Mouse (Mus musculus): Measurements from ENCODE around the gene Elmo2. TPM values are rescaled to one million over a fixed set of nuclear protein-coding genes. Genes with fewer than 3 reads are reported as not detected.
A peak's percentile ranks its signal among the peaks of the same experiment; 100 is the strongest.

Gene Elmo2
- total RNA-seq, 2 experiments from 2014 or later = 179 to 195 TPM

GRCm38 (mm10) chr2:165288315-165289031, 37.8 kb downstream of the Elmo2 start:
- peak; percentile 92 to 93 for DNase-seq

GRCm38 (mm10) chr2:165287202-165287984, 38.9 kb downstream of the Elmo2 start, which contains the start of gene Slc35c2:
Slc35c2 (minus strand) TSS chr2:165287869.
- peak; percentile 95 to 97 for DNase-seq

GRCm38 (mm10) chr2:165286361-165287201, 39.7 kb downstream of the Elmo2 start:
- DNase-seq = peak in 1 of 2 experiments; percentile 56

- DNase-seq = no peak
Measured at GRCm38 (mm10) chr2:165285621-165286020, 40.7 kb downstream of the Elmo2 start.

- DNase-seq = no peak
Measured at GRCm38 (mm10) chr2:165285034-165285433, 41.2 kb downstream of the Elmo2 start.

GRCm38 (mm10) chr2:165284377-165284776, 41.9 kb downstream of the Elmo2 start:
- no peak for DNase-seq

GRCm38 (mm10) chr2:165283644-165284043, 42.6 kb downstream of the Elmo2 start:
- DNase-seq = no peak

- no peak for DNase-seq
Measured at GRCm38 (mm10) chr2:165281779-165282311, 44.4 kb downstream of the Elmo2 start.

- no peak for DNase-seq
Measured at GRCm38 (mm10) chr2:165279351-165279750, 46.9 kb downstream of the Elmo2 start.

DNA sequence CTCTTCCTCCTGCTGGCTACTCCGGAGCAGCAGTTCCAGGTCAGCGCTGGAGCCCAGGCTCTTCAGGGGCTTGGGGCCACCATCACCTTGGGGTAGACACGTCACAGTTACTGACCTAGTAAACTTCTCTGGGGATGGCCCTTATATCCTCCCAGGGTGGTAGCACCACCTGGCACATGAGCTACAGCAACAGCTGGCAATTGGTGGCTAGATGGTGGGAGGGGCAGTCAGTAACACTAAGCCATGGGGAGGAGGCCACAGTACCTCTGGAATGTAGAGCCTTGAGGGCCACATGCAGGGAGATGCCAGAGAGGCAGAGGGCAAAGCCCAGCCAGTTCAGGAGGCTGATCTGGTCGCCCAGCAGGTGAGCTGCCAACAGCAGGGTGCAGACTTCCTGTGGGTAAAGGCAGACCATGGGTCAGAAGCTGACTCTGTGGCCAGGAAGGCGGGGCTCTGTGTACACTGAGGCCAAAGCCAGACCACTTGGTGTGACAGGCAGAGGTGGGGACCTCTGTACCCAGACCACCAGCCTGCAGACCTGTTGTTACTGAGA, 49.0 kb downstream of the Elmo2 start:
- no peak for DNase-seq

DNA sequence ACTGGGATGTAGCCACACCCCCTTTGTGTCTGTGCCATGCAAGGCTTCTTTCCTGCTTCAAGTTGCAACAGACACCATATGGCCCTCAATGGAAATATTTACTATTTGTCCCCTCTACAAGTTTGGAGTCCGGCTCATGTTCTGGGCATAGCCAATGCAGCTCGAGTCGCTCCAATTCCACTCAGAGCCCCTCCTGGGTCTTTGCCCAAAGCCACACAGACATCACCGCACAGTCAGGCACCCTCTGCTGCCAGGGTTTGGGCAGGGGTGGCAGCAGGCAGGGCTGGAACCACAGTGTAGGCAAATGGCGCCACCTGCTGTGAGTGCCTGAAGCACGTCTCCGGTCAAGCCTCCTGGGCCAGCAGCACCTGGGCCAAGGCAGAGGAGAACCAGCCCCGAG, 50.5 kb downstream of the Elmo2 start:
- DNase-seq = peak; percentile 76 to 77

GRCm38 (mm10) chr2:165275124-165275640, 51.1 kb downstream of the Elmo2 start:
- DNase-seq = no peak

- no peak for DNase-seq
Measured at GRCm38 (mm10) chr2:165273589-165273988, 52.7 kb downstream of the Elmo2 start.

DNA sequence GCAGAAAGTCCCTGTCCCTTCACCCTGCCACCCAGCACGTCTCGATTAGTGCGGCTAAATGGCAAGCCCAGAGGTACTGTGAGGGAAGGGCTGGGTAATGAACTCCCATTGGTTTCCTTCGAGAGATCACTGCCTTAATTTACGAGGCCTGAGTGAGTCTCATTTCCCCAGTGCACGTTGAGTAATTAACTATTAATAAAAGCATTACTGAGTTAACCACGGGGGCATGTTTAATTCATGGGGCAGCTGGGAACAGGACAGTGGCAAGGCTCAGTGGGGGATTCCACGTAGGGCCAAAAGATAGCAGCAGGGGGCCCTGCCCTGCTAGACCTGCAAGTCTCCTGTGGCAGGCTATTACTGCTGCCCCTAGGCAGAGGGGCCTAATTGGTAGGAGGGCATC, 55.0 kb downstream of the Elmo2 start:
- no peak for DNase-seq

DNA sequence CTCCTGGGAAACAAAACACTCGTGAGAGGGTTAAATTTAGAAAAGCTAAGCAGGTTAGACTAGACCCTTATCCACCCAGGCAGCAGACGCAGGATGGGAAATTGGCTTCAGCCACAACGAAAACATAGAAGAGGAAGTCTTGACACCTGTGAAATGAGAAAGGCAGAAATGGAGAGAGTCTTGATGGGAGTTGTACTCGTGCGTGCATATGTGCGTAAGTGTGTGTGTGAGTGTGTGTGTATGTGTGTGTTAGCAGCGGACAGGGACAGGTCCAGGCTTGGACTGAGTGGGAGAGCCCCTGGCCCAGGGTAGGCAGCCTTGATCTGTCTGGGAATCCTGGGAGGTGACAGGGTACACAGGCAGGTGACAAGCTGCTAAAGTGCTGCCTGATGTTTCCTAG, 55.4 kb downstream of the Elmo2 start:
- DNase-seq = no peak

- DNase-seq = no peak
Measured at GRCm38 (mm10) chr2:165266739-165267138, 59.5 kb downstream of the Elmo2 start.

GRCm38 (mm10) chr2:165263861-165264260, 62.4 kb downstream of the Elmo2 start:
- no peak for DNase-seq

DNA sequence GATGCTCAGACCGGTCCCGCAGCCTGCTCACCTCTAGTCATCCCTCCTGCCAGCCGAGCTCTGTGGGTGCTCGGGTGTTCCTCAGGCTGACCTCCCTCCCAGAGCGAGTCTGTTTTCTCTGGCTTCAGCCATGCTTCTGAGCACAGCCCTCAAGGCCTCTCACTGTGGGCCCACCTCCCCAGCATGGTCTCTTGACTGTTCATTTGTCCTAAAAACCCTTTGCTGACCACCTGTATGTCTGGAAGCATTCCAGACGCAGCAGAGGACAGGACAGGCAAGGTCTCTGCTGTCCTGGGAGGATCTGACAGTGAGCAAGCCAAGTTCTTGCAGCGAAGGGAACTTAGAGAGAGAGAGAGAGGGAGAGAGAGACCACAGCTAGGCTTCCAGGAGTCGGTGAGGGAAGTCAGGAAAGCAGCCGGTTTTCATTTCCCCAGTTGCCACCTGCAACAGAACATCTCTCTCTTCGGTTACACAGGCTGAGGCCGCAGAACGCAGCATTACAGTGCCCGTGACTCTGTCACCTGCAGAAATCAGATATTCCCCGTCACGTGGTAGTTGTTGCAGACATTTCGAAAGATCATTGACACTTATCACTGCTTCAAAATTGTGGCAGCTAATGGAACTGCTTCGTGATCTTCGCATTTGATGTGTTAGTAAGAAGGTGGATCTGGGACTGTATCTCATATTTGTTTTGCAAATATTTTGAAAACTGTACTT, 63.8 kb downstream of the Elmo2 start:
- DNase-seq = no peak

DNA sequence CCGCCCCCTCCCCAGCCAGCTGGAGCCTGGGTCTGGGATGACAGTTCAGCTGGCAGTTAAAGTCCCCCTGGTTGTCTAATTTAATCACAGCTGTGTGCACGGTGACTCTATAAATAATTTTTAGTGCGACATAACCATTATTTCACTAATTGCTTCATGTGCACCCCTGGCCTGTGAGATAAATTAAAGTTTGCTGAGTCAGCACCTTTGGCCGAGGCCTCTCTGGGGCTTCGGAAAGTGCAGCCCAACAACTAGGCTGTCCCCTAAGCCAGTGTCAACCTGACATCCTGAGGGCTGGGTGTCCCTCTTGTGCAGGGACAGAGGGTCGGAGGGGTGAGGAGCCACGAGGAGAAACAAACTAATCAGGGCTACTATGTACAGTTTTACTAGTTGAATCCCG, 66.4 kb downstream of the Elmo2 start:
- no peak for DNase-seq

- no peak for DNase-seq
Measured at GRCm38 (mm10) chr2:165258321-165258720, 68.0 kb downstream of the Elmo2 start.

DNA sequence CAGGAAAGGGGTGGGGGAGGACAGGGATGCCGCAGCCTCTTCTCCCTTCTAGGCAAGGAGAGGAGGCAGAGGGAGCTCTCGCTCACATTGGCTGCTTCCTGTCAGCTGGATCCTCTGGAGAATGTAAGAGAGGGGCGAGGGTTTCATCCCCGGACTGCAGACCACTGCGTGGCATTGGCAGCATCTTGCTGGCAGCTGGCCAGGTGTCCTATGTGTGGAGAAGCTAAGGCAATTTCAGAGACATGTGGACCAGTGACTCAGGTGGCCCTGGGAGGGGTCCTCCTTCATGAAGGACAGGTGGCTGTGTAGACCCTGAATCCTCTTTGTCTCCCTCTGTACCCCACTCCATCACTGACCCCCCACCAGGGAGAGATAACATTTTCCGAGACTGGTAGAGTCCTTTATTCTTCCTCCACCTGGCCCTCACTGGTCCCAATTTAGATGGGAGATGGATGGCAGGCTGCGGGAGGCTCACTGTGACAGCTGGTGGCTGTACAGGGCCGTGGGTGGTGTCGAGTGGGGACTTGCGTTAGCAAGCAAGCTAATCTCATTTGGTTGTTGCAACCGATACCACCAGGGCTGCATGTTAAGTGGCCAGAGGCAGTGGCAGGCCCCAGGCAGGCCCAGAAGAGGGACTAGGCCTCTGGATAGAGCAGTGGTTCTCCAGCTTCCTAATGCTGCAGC, 69.0 kb downstream of the Elmo2 start:
- no peak for DNase-seq

Measured in layer of hippocampus, postnatal 36 days (tissue).